Mouse (Mus musculus) thymus, postnatal 36 days (tissue): Measurements from ENCODE around the gene Fam209.

Source experiments
- DNase-seq, 2 experiments: peaks; one replicate each; pipeline ENCODE4 v3.0.0; 2022; ENCODE audit warnings: mixed read lengths in 2 of 2

Gene Fam209

DNA sequence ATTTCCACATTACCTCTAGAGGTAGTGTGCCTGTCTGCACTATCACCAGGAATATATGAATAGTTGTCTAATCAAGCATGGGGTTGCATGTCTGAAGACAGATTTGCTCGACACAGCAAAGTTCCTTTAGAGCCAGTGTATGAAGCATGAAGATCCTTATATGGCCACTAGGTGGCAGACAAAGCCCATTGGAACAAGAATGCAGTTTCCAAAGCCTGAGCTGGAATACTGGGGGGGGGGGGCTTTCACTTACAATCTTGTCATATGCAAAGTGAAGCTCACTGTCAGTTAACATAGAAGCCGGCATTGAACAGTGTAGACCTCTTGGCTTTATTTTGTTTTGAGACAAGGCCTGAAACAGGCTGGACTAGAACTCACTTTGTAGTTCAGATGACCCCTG is 5.5 kb downstream of the Fam209 start:
- DNase-seq: no peak

DNA sequence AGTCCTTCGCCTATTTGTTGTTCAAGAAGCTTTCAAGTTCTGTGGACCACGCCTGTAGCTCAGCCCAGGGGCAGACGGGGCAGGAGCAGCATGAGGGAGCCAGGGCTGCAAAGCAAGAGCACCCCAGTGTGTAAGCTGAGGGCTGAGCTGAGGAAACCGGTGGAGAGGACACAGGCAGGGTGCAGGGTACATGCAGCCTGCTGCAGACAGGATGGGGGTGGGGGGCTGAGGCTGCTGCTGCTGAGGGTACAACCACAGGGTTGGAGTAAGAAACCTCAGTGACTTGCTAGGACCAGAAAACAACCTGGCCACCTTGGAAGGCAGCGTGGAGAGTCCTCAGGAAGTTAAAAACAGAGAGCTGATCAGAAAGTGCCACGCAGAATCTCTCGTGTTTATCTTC is 8.0 kb downstream of the Fam209 start:
- DNase-seq: peak; percentile 38 to 58

GRCm38 (mm10) chr2:172481654-172482385 is 9.5 kb downstream of the Fam209 start:
- DNase-seq: peak; percentile 45 to 61

DNA sequence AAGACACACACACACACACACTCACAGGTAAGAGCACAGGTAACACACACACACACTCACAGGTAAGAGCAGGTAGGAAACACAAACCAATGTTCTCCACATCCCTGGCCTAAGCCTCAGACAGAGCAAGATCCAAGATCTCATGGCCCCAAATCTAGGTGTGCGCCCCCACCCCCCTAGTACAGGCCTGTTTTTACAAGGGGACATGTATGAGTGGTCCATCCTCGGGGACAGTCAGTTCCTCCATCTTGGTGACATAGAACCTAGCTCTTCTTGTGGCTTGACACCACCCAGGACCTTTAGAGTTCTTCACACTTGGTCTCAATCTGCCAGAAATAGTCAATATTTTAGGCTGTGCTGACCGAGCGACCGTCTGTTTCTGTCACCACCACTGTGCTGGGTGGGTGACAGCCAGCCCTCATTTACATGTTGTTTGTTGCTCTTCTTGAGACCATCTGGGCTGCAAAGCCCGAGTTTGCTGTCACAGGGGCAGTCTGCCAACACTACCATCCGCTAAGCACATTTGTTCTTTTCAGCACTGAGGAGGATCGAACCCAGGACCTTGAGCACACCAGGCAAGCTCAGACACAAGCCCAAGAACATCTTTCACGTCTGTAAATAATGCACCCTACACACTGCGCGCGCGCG is 11.6 kb downstream of the Fam209 start:
- DNase-seq: no peak

- DNase-seq: no peak
Measured at GRCm38 (mm10) chr2:172484696-172485370, 12.5 kb downstream of the Fam209 start.

- DNase-seq: no peak
Measured at GRCm38 (mm10) chr2:172496736-172497345, 24.5 kb downstream of the Fam209 start.

GRCm38 (mm10) chr2:172498823-172499222 is 26.5 kb downstream of the Fam209 start:
- DNase-seq: no peak

GRCm38 (mm10) chr2:172500752-172501316 is 28.5 kb downstream of the Fam209 start:
- no peak for DNase-seq

DNA sequence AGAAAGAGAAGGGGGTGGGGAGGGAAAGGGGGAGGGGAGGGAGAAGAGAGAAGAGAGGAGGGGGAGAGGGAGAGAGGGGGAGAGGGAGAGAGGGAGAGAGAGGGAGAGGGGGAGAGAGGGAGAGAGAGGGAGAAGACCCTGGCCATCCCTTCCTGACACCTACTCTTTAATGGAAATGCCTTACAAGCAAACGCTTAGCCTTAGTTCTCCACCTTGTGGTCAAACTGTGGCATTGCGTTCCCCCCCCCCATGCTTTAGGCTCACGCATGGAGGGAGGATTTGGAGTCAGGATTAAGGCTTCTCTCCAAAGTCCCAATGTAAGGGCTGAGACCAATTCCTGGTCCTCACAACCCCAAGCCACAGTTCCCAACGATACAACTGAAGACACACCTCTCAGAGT is 29.0 kb downstream of the Fam209 start:
- DNase-seq: no peak

DNA sequence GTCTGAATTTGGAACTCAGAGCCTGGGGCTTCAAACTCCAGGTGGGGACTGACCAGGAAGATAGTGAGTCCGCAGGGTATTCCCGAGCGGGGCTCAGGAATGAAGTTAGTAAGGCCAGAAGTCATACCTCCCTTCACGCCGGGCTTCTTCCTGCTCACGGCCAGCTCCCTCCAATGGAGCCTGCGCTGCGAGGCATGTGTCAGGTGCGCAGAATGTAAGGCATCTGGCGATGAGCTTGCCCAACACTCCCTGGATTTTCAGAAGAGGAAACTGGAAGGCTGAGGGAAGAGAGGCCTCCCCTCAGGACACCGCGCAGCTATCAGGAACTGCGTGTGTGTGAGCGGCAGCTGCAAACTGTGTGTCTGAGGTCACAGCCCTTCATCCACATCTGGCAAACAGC is 29.8 kb downstream of the Fam209 start:
- no peak for DNase-seq

DNA sequence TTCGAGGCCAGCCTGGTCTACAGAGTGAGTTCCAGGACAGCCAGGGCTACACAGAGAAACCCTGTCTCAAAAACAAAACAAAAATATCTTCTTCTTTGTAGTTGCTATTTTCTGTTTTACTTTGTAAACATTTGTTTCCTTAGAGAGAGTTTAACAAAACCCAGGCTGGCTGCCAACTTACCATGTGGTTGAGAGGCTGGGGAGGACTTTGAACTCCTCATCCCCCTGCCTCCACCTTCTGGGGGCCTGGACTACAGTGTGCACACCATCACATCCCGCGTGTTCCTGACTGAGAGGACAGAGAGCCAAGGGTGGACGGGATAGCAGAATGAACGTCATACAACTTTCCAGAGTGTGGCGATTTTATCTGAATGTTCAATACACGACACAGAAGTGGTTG is 33.8 kb downstream of the Fam209 start:
- DNase-seq: no peak

DNA sequence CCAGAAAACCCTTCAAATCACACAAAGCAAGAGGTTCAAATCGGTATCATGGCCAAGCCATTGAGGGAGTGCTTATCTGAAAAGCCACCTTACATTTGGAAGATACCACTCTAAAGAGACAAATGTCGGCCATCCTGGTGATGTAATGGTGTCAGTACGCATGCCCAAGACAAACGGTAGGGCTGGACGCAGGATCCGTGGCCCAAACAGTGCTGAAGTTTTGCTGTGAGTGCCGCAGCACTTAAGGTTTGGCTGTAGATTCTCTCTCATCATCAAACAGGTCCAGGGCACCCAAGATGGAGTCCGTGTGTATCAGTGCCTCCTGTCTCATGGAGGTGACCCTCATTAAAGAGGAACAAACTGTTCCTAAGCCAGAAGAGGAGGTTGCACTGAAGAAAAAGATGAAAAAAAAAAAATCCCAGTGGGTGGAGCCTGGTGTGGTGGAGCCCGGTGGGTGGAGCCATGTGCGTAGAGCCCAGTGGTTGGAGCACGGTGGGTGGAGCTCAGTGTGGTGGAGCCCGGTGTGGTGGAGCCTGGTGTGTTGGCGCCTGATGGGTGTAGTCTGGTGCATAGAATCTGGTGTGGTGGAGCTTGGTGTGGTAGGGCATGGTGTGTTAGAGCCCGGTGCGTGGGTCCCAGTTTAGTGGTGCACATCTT is 37.9 kb downstream of the Fam209 start:
- DNase-seq: no peak

- DNase-seq: no peak
Measured at GRCm38 (mm10) chr2:172510899-172511298, 38.6 kb downstream of the Fam209 start.

GRCm38 (mm10) chr2:172516407-172516992 is 44.2 kb downstream of the Fam209 start:
- DNase-seq: no peak

DNA sequence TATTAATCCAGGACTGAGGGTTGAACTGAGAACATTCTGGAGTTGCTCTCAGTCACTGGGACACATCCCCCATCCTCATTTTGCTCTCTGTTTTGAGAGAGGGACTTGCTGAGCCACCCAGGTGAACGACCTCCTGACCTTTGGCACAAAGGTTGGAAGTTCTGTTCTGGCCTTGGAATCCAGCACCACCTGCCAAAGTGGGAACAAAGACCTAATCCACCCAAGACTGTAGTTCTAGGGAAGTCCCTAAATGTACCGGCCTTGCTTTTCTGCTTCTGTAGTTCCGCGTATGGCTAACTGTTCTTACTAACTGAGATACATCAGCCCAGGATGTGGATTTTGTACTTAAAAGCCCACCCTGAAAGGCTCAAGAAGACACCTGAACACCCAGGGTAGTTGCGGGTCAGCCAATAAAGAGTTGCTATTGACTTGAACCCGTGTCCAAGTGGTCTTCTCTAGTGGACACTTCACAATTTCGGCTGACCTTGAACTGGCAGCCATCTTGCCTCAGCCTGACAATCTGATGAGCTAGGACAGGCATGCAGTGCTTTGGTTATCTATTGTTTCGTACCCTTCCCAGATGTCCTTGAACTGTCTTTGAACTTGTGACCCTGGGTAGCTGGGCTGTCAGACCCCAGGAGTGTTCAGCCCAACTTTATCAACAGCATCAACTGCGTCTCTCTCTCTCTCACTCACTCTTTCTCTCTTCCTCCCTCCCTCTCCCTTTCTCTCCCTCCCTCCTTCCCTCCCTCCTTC is 48.5 kb downstream of the Fam209 start:
- no peak for DNase-seq

- DNase-seq: no peak
Measured at GRCm38 (mm10) chr2:172522528-172522927, 50.2 kb downstream of the Fam209 start.
